Mouse (Mus musculus): ENCODE measurements around the gene Chd1l.
A peak's percentile ranks its signal among the peaks of the same experiment; 100 is the strongest.

- TF ChIP-seq POLR2A (IDR thresholded peaks at IDR 0.05; ENCODE audit: insufficient read depth, low read depth, low read length), result no peak
- TF ChIP-seq CTCF (IDR thresholded peaks at IDR 0.05), result peak; percentile 28
- no peak for TF ChIP-seq EP300 (IDR thresholded peaks at IDR 0.05; ENCODE audit: insufficient read depth, low read depth, low read length)
Observed at GRCm38 (mm10) chr3:97634288-97634761, 24.3 kb upstream of the Chd1l start.
